Mouse (Mus musculus) C2C12 (cell line): ENCODE results near the gene Arpc3. TPM values are rescaled to one million over a fixed set of nuclear protein-coding genes. Genes with fewer than 3 reads are reported as not detected.
A peak's percentile ranks its signal among the peaks of the same experiment; 100 is the strongest.

Source experiments
- H3K27me3 ChIP-seq: one replicate; pipeline ENCODE4 v1.6.1; 2011; ENCODE audit not compliant: control insufficient read depth, insufficient read depth, insufficient read length
- H3K36me3 ChIP-seq: one replicate; pipeline ENCODE4 v1.6.1; 2011; ENCODE audit not compliant: control insufficient read depth, insufficient read depth
- H3K4me3 ChIP-seq: one replicate; pipeline ENCODE4 v1.5.1; 2011; ENCODE audit warnings: mild to moderate bottlenecking, control low read depth; ENCODE audit not compliant: poor library complexity, insufficient read depth, severe bottlenecking
- H3K79me2 ChIP-seq: one replicate; pipeline ENCODE4 v1.6.1; 2011; ENCODE audit not compliant: control insufficient read depth, insufficient read depth
- H3K79me3 ChIP-seq: one replicate; pipeline ENCODE4 v1.6.1; 2011; ENCODE audit warnings: low read depth, control low read depth
- H3ac ChIP-seq: one replicate; pipeline ENCODE3; 2011; ENCODE audit warnings: low read depth; ENCODE audit not compliant: control insufficient read depth, insufficient read length
- CEBPB ChIP-seq: IDR thresholded peaks from one replicate; pipeline ENCODE4 v1.6.1; 2011; ENCODE audit warnings: low read depth, mild to moderate bottlenecking, control low read depth, moderate library complexity
- CTCF ChIP-seq: IDR thresholded peaks from one replicate; pipeline ENCODE4 v1.5.1; 2011; ENCODE audit not compliant: control insufficient read depth, insufficient read depth, insufficient read length
- FOSL1 ChIP-seq: IDR thresholded peaks from one replicate; pipeline ENCODE4 v1.8.0; 2011; ENCODE audit warnings: mild to moderate bottlenecking, low read length; ENCODE audit not compliant: poor library complexity, insufficient read depth, severe bottlenecking
- MAX ChIP-seq: IDR thresholded peaks from one replicate; pipeline ENCODE4 v1.6.1; 2011; ENCODE audit warnings: mild to moderate bottlenecking, control low read depth
- MYOD1 ChIP-seq: IDR thresholded peaks from one replicate; pipeline ENCODE4 v1.6.1; 2011; ENCODE audit warnings: low read depth; ENCODE audit not compliant: control insufficient read depth, insufficient read length
- MYOG ChIP-seq: IDR thresholded peaks from one replicate; pipeline ENCODE4 v1.6.1; 2011; ENCODE audit not compliant: control insufficient read depth, insufficient read length; ENCODE audit errors: extremely low read depth
- USF1 ChIP-seq: IDR thresholded peaks from one replicate; pipeline ENCODE4 v1.6.1; 2011; ENCODE audit warnings: low read depth, mild to moderate bottlenecking, control low read depth, moderate library complexity
- polyA plus RNA-seq: library from polyadenylated mRNA; unstranded; fragments of >200 nt; fragmentation: generic; extraction: Trizol; gene quantifications from one replicate; pipeline ENCODE4 v1.2.1, GENCODE M21; 2012; ENCODE audit warnings: missing spikeins

Arpc3 gene
- polyA plus RNA-seq, 1 experiment = 185 TPM

GRCm38 (mm10) chr5:122422071-122422964 is 30.6 kb downstream of the Arpc3 start:
- TF ChIP-seq MAX (peak; percentile 91), MYOD1 (no peak)
- Histone ChIP-seq H3K36me3 (peaks cover 4% of the 10 kb centered on the region), H3K27me3 (no peaks in the 10 kb centered on the region), H3ac (peak overlapping the region; percentile 98), H3K79me3 (peaks cover 32% of the 10 kb centered on the region), H3K4me3 (peak overlapping the region; percentile 92), H3K79me2 (peaks cover 51% of the 10 kb centered on the region)

- TF ChIP-seq MYOG = no peak
- no peak for TF ChIP-seq CEBPB
- Histone ChIP-seq H3K36me3 (peaks cover 6% of the 10 kb centered on the region), H3K79me3 (peaks cover 35% of the 10 kb centered on the region), H3K4me3 (peak overlapping the region; percentile 92), H3ac (peak overlapping the region; percentile 98), H3K79me2 (peaks cover 55% of the 10 kb centered on the region), H3K27me3 (no peaks in the 10 kb centered on the region)
Observed at GRCm38 (mm10) chr5:122423083-122423482, 31.4 kb downstream of the Arpc3 start.

- peaks cover 55% of the 10 kb centered on the region for H3K79me2 ChIP-seq
- H3K36me3 ChIP-seq = peaks cover 30% of the 10 kb centered on the region
- TF ChIP-seq CEBPB (no peak), FOSL1 (no peak), USF1 (no peak), MAX (no peak), MYOD1 (no peak), MYOG (no peak), CTCF (no peak)
- H3K4me3 ChIP-seq = no peak overlapping the region
- H3K27me3 ChIP-seq = no peaks in the 10 kb centered on the region
- H3ac ChIP-seq = no peak overlapping the region
- H3K79me3 ChIP-seq = peaks cover 35% of the 10 kb centered on the region
Observed at GRCm38 (mm10) chr5:122425550-122425949, 33.9 kb downstream of the Arpc3 start.

GRCm38 (mm10) chr5:122430036-122430775 is 38.5 kb downstream of the Arpc3 start:
- no peak overlapping the region for H3K4me3 ChIP-seq
- H3K79me2 ChIP-seq = peaks cover 25% of the 10 kb centered on the region
- TF ChIP-seq MAX (no peak), USF1 (no peak), MYOD1 (no peak)
- peaks cover 60% of the 10 kb centered on the region for H3K36me3 ChIP-seq
- no peak overlapping the region for H3ac ChIP-seq
- peaks cover 15% of the 10 kb centered on the region for H3K79me3 ChIP-seq
- H3K27me3 ChIP-seq = no peaks in the 10 kb centered on the region

- Histone ChIP-seq H3K4me3 (no peak overlapping the region), H3K79me3 (peaks cover 7% of the 10 kb centered on the region), H3K27me3 (no peaks in the 10 kb centered on the region), H3K36me3 (peaks cover 61% of the 10 kb centered on the region), H3ac (no peak overlapping the region), H3K79me2 (peaks cover 15% of the 10 kb centered on the region)
- no peak for TF ChIP-seq FOSL1
- TF ChIP-seq MYOG = no peak
- TF ChIP-seq MYOD1 = no peak
- TF ChIP-seq CEBPB = no peak
- no peak for TF ChIP-seq USF1
- TF ChIP-seq MAX = no peak
- TF ChIP-seq CTCF = no peak
Observed at GRCm38 (mm10) chr5:122431221-122431620, 39.5 kb downstream of the Arpc3 start.

GRCm38 (mm10) chr5:122434541-122434940 is 42.9 kb downstream of the Arpc3 start:
- Histone ChIP-seq H3K4me3 (no peak overlapping the region), H3K27me3 (no peaks in the 10 kb centered on the region), H3K36me3 (peaks cover 71% of the 10 kb centered on the region), H3K79me2 (no peaks in the 10 kb centered on the region), H3K79me3 (no peaks in the 10 kb centered on the region), H3ac (no peak overlapping the region)
- TF ChIP-seq CEBPB = no peak
- no peak for TF ChIP-seq USF1
- TF ChIP-seq MYOD1 = no peak
- no peak for TF ChIP-seq MYOG
- no peak for TF ChIP-seq MAX
- no peak for TF ChIP-seq CTCF
